Comparison of ENCODE assay signal across 10 mouse cellular contexts in genomic region chr11:75869898-75870297, GRCm38 (mm10).
A peak's percentile ranks its signal among the peaks of the same experiment; 100 is the strongest.
DNase-seq lines count a peak whose midpoint lies in the region; ATAC-seq lines count a peak whose summit lies in the region.
"Had no signal": no experiment of that assay in that cellular context is flagged by ENCODE, and none has a peak within 500 bp of the region (broad histone marks: within the 10 kb centered on the region; RNA-seq: fewer than 3 reads in every experiment).

No protein-coding gene starts in this region.

- WGBS in heart, embryonic 11.5 days (ENCODE audit: insufficient replicate concordance): 66% methylated on average over 5 of the region's 5 CpGs

- no peak overlapping the region for H3K27ac ChIP-seq in heart, embryonic 11.5 days (ENCODE audit: low read depth, low read length)
- H3K27ac ChIP-seq: limb, embryonic 12.5 days had no signal

- H3K4me1 ChIP-seq in heart, embryonic 11.5 days (ENCODE audit: control insufficient read depth, insufficient read depth, low read length): peaks cover 13% of the 10 kb centered on the region

- DNase-seq in cerebellum, adult 9-10 months: peak; percentile 92
- DNase-seq in frontal cortex, postnatal 10 days (ENCODE audit: low spot score in 2 of 2): peak; percentile 62 to 78
- peak; percentile 78 to 91 for DNase-seq in left cerebral cortex, adult 18-20 months (ENCODE audit: low spot score in 2 of 2)
- peak; percentile 30 for DNase-seq in retina, embryonic 14.5 days (ENCODE audit: low spot score)
- no peak for DNase-seq in gastrocnemius, adult 8-10 months (ENCODE audit: low spot score in 2 of 2)
- no peak for DNase-seq in urinary bladder, postnatal 14 days (ENCODE audit: low spot score)
- DNase-seq in spleen, postnatal 10 days (ENCODE audit: low spot score in 2 of 2): no peak
- DNase-seq: thymus, postnatal 14 days had no signal

- no peaks in the 10 kb centered on the region for H3K36me3 ChIP-seq in heart, embryonic 11.5 days (ENCODE audit: control insufficient read depth, insufficient read depth, low read length)
- H3K36me3 ChIP-seq: limb, embryonic 12.5 days had no signal

- no peak overlapping the region for H3K4me3 ChIP-seq in heart, embryonic 11.5 days (ENCODE audit: low read depth, low read length)
- H3K4me3 ChIP-seq: limb, embryonic 12.5 days had no signal

- peaks cover 5% of the 10 kb centered on the region; the same call in 1 of the 2 replicates for H3K27me3 ChIP-seq in heart, embryonic 11.5 days (ENCODE audit: control insufficient read depth, insufficient read depth, low read length)

- ATAC-seq in heart, embryonic 11.5 days (replicated peaks; ENCODE audit: insufficient number of reproducible peaks, low FRiP score, low TSS enrichment): no peak

- H3K9ac ChIP-seq in heart, embryonic 11.5 days (ENCODE audit: low read depth, low read length): no peak overlapping the region
- H3K9ac ChIP-seq: limb, embryonic 12.5 days had no signal

- H3K4me2 ChIP-seq in heart, embryonic 11.5 days: no peak overlapping the region
- H3K4me2 ChIP-seq: limb, embryonic 12.5 days had no signal

- no peaks in the 10 kb centered on the region for H3K9me3 ChIP-seq in heart, embryonic 11.5 days (replicated peaks; ENCODE audit: control insufficient read depth, low read length)
- H3K9me3 ChIP-seq: limb, embryonic 12.5 days had no signal

Comparison
In these comparisons a context has a peak if more than half of its experiments do, and no peak if none do; other contexts are left out.
1. DNase-seq: peak in cerebellum, adult 9-10 months (single experiment), frontal cortex, postnatal 10 days (2 of 2), left cerebral cortex, adult 18-20 months (2 of 2) and retina, embryonic 14.5 days (single experiment); none in gastrocnemius, adult 8-10 months (0 of 2), urinary bladder, postnatal 14 days (single experiment) and spleen, postnatal 10 days (0 of 2).